Mouse (Mus musculus) heart, embryonic 16.5 days (tissue): ENCODE data around the gene Col11a2. TPM values are rescaled to one million over a fixed set of nuclear protein-coding genes. Genes with fewer than 3 reads are reported as not detected.

ENCODE experiments used
- ATAC-seq: fragments of 200-750 bp; cut with Nextera tagmentation; replicated peaks from 2 replicates; pipeline ENCODE4 v1.8.0; 2017; ENCODE audit warnings: moderate number of reproducible peaks; ENCODE audit not compliant: insufficient read depth, low FRiP score; ENCODE audit errors: extremely low read depth
- H3K27ac ChIP-seq: fragments of 300-500 bp; sonication (generic); 2 replicates; pipeline ENCODE4 v1.5.1; 2014; ENCODE audit warnings: mild to moderate bottlenecking, low read length, control low read depth, moderate library complexity
- H3K27me3 ChIP-seq: fragments of 300-500 bp; sonication (generic); 2 replicates; pipeline ENCODE4 v1.6.1; 2014; ENCODE audit warnings: low read length, mixed read lengths; ENCODE audit not compliant: control insufficient read depth, insufficient read depth
- H3K36me3 ChIP-seq: fragments of 300-500 bp; sonication (generic); 2 replicates; pipeline ENCODE4 v1.6.1; 2014; ENCODE audit not compliant: control insufficient read depth, insufficient read depth
- H3K4me1 ChIP-seq: fragments of 300-500 bp; sonication (generic); 2 replicates; pipeline ENCODE4 v1.6.1; 2014; ENCODE audit warnings: low read length, mixed read lengths; ENCODE audit not compliant: control insufficient read depth, insufficient read depth
- H3K4me2 ChIP-seq: fragments of 300-500 bp; sonication (generic); 2 replicates; pipeline ENCODE4 v1.6.1; 2014; ENCODE audit warnings: low read depth, mild to moderate bottlenecking, control low read depth, low read length
- H3K4me3 ChIP-seq: fragments of 300-500 bp; sonication (generic); 2 replicates; pipeline ENCODE4 v1.5.1; 2014; ENCODE audit warnings: mild to moderate bottlenecking, control low read depth, low read length
- H3K9ac ChIP-seq: fragments of 300-500 bp; sonication (generic); 2 replicates; pipeline ENCODE4 v1.6.1; 2014; ENCODE audit warnings: low read length, control low read depth
- H3K9me3 ChIP-seq: fragments of 300-500 bp; sonication (generic); replicated peaks from 2 replicates; pipeline ENCODE4 v1.6.1; 2016; ENCODE audit warnings: low read length; ENCODE audit not compliant: control insufficient read depth
- whole genome bisulfite sequencing: fragments of 180-500 bp; shearing (Covaris S2); extraction: QIAGEN DNeasy Blood & Tissue Kit; methylation state at CpG from one replicate; pipeline ENCODE4 v1.1.7; 2014; 5-methylcytosine and 5-hydroxymethylcytosine counted together
- polyA plus RNA-seq: library from polyadenylated mRNA; unstranded; fragments of >200 nt; fragmentation: Nextera tagmentation; extraction: Ambion mirVana; gene quantifications from 2 replicates; pipeline ENCODE4 v1.2.1, GENCODE M21; 2015

Gene Col11a2
- polyA plus RNA-seq, 1 experiment from 2014 or later: 1.2 TPM

GRCm38 (mm10) chr17:34036647-34037046 lies 2.6 kb upstream of the Col11a2 start:
- Histone ChIP-seq H3K4me3 (no peak overlapping the region), H3K27me3 (peaks cover 13% of the 10 kb centered on the region), H3K4me2 (no peak overlapping the region), H3K4me1 (peaks cover 32% of the 10 kb centered on the region), H3K36me3 (peaks cover 17% of the 10 kb centered on the region), H3K27ac (no peak overlapping the region), H3K9ac (no peak overlapping the region), H3K9me3 (no peaks in the 10 kb centered on the region)
- 74% methylated on average over 10 of the region's 10 CpGs for WGBS
- no peak for ATAC-seq

- Histone ChIP-seq H3K4me3 (no peak overlapping the region), H3K36me3 (peaks cover 17% of the 10 kb centered on the region), H3K4me2 (no peak overlapping the region), H3K4me1 (peaks cover 32% of the 10 kb centered on the region), H3K27ac (no peak overlapping the region), H3K27me3 (peaks cover 17% of the 10 kb centered on the region), H3K9me3 (no peaks in the 10 kb centered on the region), H3K9ac (no peak overlapping the region)
- no peak for ATAC-seq
- WGBS: 96% methylated on average over 7 of the region's 7 CpGs
These were observed 2.0 kb upstream of the Col11a2 start for GRCm38 (mm10) chr17:34037241-34037640.

DNA sequence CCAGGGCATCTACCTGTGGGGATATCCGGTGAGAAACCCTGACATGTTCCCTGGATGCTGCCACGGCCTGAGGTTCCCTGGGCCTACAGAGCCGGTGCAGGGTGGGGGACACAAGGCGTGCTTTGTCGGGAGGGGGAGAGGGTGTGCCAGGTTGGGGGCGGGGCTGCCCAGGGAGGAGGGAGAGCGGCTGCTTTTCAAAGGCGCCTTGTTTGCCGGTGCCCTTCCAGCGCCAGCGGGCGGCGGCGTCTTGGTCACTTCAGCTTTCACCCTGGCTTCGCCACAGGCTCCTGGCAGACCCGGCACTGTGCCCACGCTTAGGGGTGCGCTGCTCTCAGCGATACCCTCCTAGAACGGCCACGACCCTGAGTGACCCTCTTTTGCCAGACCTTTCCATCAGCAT lies 797 bp upstream of the Col11a2 start:
- WGBS: 24% methylated on average over 20 of the region's 21 CpGs

GRCm38 (mm10) chr17:34039562-34040450 lies 569 bp downstream of the Col11a2 start:
- Histone ChIP-seq H3K9me3 (no peaks in the 10 kb centered on the region), H3K4me3 (peak overlapping the region; percentile 34), H3K4me2 (peak overlapping the region; percentile 55), H3K36me3 (peaks cover 17% of the 10 kb centered on the region), H3K4me1 (peaks cover 20% of the 10 kb centered on the region), H3K27me3 (peaks cover 18% of the 10 kb centered on the region), H3K9ac (no peak overlapping the region), H3K27ac (no peak overlapping the region)
- 0 out of 2 replicates have a peak, but pooled peaks have one; percentile 26 for ATAC-seq
- 24% methylated on average over 17 of the region's 17 CpGs for WGBS

More for the DNA sequence above, 797 bp upstream of the Col11a2 start:
- peaks cover 18% of the 10 kb centered on the region for H3K27me3 ChIP-seq
- H3K27ac ChIP-seq: no peak overlapping the region
- peaks cover 17% of the 10 kb centered on the region for H3K36me3 ChIP-seq
- H3K9me3 ChIP-seq: no peaks in the 10 kb centered on the region
- ATAC-seq: no peak
- H3K4me3 ChIP-seq: peak overlapping the region; percentile 34
- H3K4me2 ChIP-seq: peak overlapping the region; percentile 55
- peaks cover 24% of the 10 kb centered on the region for H3K4me1 ChIP-seq
- peak overlapping the region; percentile 55; the same call in 1 of the 2 replicates for H3K9ac ChIP-seq

DNA sequence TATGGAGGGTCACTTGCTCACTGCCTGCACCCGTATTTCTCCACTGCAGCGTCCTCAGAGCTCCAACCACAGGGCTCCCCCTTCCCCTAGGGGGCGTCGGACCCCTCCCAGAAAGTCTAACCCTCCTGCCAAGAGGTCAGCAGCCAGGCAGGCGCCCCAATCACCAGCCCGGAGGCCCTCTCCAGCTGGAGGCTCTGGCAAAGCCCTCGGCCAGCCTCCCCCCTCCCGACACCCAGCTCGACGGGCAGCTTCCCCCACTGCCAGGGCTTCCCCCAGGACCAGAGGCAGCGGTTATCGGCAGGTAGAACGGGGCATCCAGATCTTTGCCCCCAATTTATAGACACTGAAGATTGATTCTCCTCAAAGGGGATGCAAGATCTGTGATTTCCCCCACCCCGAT lies 6.7 kb downstream of the Col11a2 start:
- no peak overlapping the region for H3K4me2 ChIP-seq
- peaks cover 10% of the 10 kb centered on the region for H3K27me3 ChIP-seq
- H3K36me3 ChIP-seq: no peaks in the 10 kb centered on the region
- H3K9ac ChIP-seq: no peak overlapping the region
- H3K27ac ChIP-seq: no peak overlapping the region
- WGBS: 73% methylated on average over 14 of the region's 14 CpGs
- H3K4me3 ChIP-seq: no peak overlapping the region
- no peak for ATAC-seq
- no peaks in the 10 kb centered on the region for H3K4me1 ChIP-seq
- peaks cover 9% of the 10 kb centered on the region for H3K9me3 ChIP-seq

- Histone ChIP-seq H3K4me3 (no peak overlapping the region), H3K36me3 (no peaks in the 10 kb centered on the region), H3K9ac (no peak overlapping the region), H3K4me1 (no peaks in the 10 kb centered on the region), H3K27me3 (no peaks in the 10 kb centered on the region), H3K27ac (no peak overlapping the region), H3K4me2 (no peak overlapping the region), H3K9me3 (peaks cover 9% of the 10 kb centered on the region)
- 85% methylated on average over 5 of the region's 5 CpGs for WGBS
- ATAC-seq: no peak
These were observed 8.3 kb downstream of the Col11a2 start for GRCm38 (mm10) chr17:34047404-34048050.

DNA sequence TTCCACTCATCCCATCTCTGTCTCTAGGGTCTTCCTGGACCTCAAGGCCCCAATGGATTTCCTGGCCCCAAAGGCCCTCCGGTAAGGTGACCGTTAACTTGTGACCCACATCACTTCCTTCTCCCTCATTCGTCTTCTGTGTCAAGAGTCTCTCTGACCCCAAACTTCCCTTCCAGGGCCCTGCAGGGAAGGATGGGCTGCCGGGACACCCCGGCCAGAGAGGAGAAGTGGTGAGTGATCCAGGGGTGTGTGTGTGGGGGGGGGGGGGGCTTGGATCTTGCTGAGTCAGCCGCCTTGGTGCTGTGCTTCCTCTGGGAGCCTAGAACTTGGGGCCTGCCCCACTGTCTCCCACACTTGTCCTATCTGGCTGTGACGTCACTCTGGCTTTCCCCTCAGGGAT lies 18.0 kb downstream of the Col11a2 start:
- Histone ChIP-seq H3K27me3 (no peaks in the 10 kb centered on the region), H3K9me3 (no peaks in the 10 kb centered on the region), H3K36me3 (no peaks in the 10 kb centered on the region), H3K4me3 (no peak overlapping the region), H3K9ac (no peak overlapping the region), H3K4me1 (no peaks in the 10 kb centered on the region), H3K27ac (no peak overlapping the region), H3K4me2 (no peak overlapping the region)
- ATAC-seq: no peak
- WGBS: 52% methylated on average over 7 of the region's 7 CpGs

GRCm38 (mm10) chr17:34068864-34069263 lies 29.6 kb downstream of the Col11a2 start:
- no peak overlapping the region for H3K4me3 ChIP-seq
- no peak for ATAC-seq
- no peaks in the 10 kb centered on the region for H3K9me3 ChIP-seq
- no peaks in the 10 kb centered on the region; the same call in 1 of the 2 replicates for H3K27me3 ChIP-seq
- H3K4me1 ChIP-seq: no peaks in the 10 kb centered on the region
- WGBS: 51% methylated on average over 3 of the region's 3 CpGs
- H3K36me3 ChIP-seq: no peaks in the 10 kb centered on the region
- H3K9ac ChIP-seq: no peak overlapping the region
- no peak overlapping the region for H3K4me2 ChIP-seq
- no peak overlapping the region for H3K27ac ChIP-seq

GRCm38 (mm10) chr17:34072091-34072490 lies 32.9 kb downstream of the Col11a2 start:
- Histone ChIP-seq H3K27me3 (peaks cover 16% of the 10 kb centered on the region), H3K27ac (no peak overlapping the region), H3K4me2 (no peak overlapping the region), H3K36me3 (no peaks in the 10 kb centered on the region), H3K4me1 (no peaks in the 10 kb centered on the region), H3K9me3 (no peaks in the 10 kb centered on the region), H3K4me3 (no peak overlapping the region), H3K9ac (no peak overlapping the region)
- 61% methylated on average over 5 of the region's 5 CpGs for WGBS
- no peak for ATAC-seq
